Mouse (Mus musculus) hindbrain, embryonic 14.5 days (tissue): Measurements from ENCODE around the gene Fxr1. TPM values are rescaled to one million over a fixed set of nuclear protein-coding genes. Genes with fewer than 3 reads are reported as not detected.

Source experiments
- ATAC-seq: fragments of 200-750 bp; cut with Nextera tagmentation; 2 replicates; pipeline ENCODE4 v1.8.0; 2017; ENCODE audit warnings: moderate number of reproducible peaks, mild to moderate bottlenecking, moderate TSS enrichment, moderate library complexity; ENCODE audit not compliant: low FRiP score
- DNase-seq: peaks from one replicate; pipeline ENCODE4 v3.0.0-alpha.2; 2015; ENCODE audit warnings: low spot score
- H3K27ac ChIP-seq: fragments of 300-500 bp; sonication (generic); 2 replicates; pipeline ENCODE4 v1.5.1; 2014; ENCODE audit warnings: mild to moderate bottlenecking, moderate library complexity
- H3K27me3 ChIP-seq: fragments of 300-500 bp; sonication (generic); 2 replicates; pipeline ENCODE4 v1.6.1; 2014; ENCODE audit warnings: mild to moderate bottlenecking, low read length, mixed read lengths; ENCODE audit not compliant: control insufficient read depth, insufficient read depth
- H3K36me3 ChIP-seq: fragments of 300-500 bp; sonication (generic); replicated peaks from 2 replicates; pipeline ENCODE4 v1.6.1; 2014; ENCODE audit not compliant: control insufficient read depth, insufficient read depth
- H3K4me1 ChIP-seq: fragments of 300-500 bp; sonication (generic); replicated peaks from 2 replicates; pipeline ENCODE4 v1.6.1; 2014; ENCODE audit warnings: antibody characterized with exemption, low read length, mixed read lengths; ENCODE audit not compliant: control insufficient read depth, insufficient read depth
- H3K4me2 ChIP-seq: fragments of 300-500 bp; sonication (generic); replicated peaks from 2 replicates; pipeline ENCODE4 v1.6.1; 2014; ENCODE audit warnings: mild to moderate bottlenecking, moderate library complexity
- H3K4me3 ChIP-seq: fragments of 300-500 bp; sonication (generic); replicated peaks from 2 replicates; pipeline ENCODE4 v1.5.1; 2014; ENCODE audit warnings: mild to moderate bottlenecking, low read length
- H3K9ac ChIP-seq: fragments of 300-500 bp; sonication (generic); 2 replicates; pipeline ENCODE4 v1.6.1; 2014
- H3K9me3 ChIP-seq: fragments of 300-500 bp; sonication (generic); 2 replicates; pipeline ENCODE4 v1.6.1; 2016; ENCODE audit warnings: low read length; ENCODE audit not compliant: control insufficient read depth
- WGBS: fragments of 180-500 bp; shearing (Covaris S2); extraction: QIAGEN DNeasy Blood & Tissue Kit; methylation state at CpG from one replicate; pipeline ENCODE4 v1.1.7; 2014; 5-methylcytosine and 5-hydroxymethylcytosine counted together
- polyA plus RNA-seq: library from polyadenylated mRNA; unstranded; fragments of >200 nt; fragmentation: Nextera tagmentation; extraction: Ambion mirVana; gene quantifications from 2 replicates; pipeline ENCODE4 v1.2.1, GENCODE M21; 2014

Gene Fxr1
- polyA plus RNA-seq, 1 experiment from 2014 or later = 37.4 TPM

DNA sequence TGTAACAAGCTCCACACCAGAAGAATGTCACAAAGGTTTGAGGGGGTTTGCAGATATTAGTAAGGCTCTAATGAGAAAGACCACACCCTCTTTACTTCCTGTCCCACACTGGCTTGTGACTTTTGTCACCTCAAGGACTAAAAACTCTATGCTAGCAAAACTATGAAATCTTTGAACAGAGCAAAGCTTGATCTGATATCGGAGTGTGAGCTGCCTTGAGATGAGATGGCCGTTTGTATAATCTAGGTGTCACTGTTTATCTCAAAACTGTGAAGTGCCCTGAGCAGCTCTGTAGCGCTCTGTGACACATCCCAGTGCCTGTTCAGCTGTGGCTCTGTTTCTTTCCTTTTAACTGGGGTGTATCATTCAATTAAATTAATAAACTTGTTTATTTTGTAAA lies 15.9 kb upstream of the Fxr1 start:
- H3K36me3 ChIP-seq = no peaks in the 10 kb centered on the region

DNA sequence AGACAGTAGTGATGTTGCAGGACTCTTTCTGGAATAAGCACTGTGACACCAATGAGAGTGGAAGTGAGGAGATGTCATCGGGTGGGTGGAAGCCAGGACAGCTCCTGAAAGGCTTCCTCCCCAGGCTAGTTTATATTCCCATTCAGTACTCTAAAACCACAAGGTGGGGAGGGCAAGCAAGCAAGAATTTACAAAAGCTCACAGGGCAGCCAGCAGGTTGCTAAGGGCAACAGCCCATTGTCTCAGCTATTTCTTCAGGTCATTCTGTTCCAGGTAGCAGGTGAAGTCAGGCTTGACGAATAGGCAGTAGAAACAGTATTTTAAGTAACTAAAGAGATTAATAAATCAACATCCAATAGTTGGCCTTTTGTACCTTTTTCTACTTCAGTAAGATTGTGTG lies 13.4 kb upstream of the Fxr1 start:
- WGBS = 27% methylated on average over 2 of the region's 2 CpGs
- no peak overlapping the region for H3K4me2 ChIP-seq
- H3K27ac ChIP-seq = no peak overlapping the region
- H3K4me1 ChIP-seq = no peaks in the 10 kb centered on the region
- H3K4me3 ChIP-seq = no peak overlapping the region
- H3K9ac ChIP-seq = no peak overlapping the region
- H3K27me3 ChIP-seq = no peaks in the 10 kb centered on the region
- no peak for DNase-seq
- H3K9me3 ChIP-seq = no peaks in the 10 kb centered on the region
- ATAC-seq = no peak
- H3K36me3 ChIP-seq = no peaks in the 10 kb centered on the region

More for the DNA sequence above, 15.9 kb upstream of the Fxr1 start:
- DNase-seq (no peak), ATAC-seq (no peak)
- Histone ChIP-seq H3K4me3 (no peak overlapping the region), H3K27ac (no peak overlapping the region), H3K9ac (no peak overlapping the region), H3K27me3 (no peaks in the 10 kb centered on the region), H3K4me2 (no peak overlapping the region), H3K4me1 (no peaks in the 10 kb centered on the region), H3K9me3 (no peaks in the 10 kb centered on the region)
- WGBS = 85% methylated on average over 3 of the region's 3 CpGs

DNA sequence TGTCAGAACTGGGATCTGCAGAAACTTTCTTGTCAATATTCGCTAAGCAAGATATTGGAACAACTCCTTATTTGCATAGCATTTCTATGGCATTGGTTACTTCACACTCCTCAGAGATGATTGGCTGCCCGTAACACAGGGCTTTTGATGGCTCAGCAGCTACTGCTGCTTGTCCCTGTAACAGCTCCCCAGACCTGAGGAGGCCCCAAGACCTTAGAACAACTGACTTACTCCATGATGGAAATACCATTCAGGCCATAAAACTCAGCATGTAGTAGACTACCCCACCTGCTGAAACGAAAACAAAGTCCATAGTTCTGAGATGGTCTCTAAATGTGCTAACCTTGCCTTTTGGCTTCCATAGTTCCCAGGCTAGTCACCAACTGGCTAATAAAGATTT lies 12.9 kb upstream of the Fxr1 start:
- Histone ChIP-seq H3K36me3 (no peaks in the 10 kb centered on the region), H3K4me1 (no peaks in the 10 kb centered on the region), H3K4me3 (no peak overlapping the region), H3K9me3 (no peaks in the 10 kb centered on the region), H3K4me2 (no peak overlapping the region), H3K9ac (no peak overlapping the region), H3K27me3 (no peaks in the 10 kb centered on the region), H3K27ac (no peak overlapping the region)
- DNase-seq (no peak), ATAC-seq (no peak)
- WGBS = 78% methylated on average over 3 of the region's 3 CpGs

DNA sequence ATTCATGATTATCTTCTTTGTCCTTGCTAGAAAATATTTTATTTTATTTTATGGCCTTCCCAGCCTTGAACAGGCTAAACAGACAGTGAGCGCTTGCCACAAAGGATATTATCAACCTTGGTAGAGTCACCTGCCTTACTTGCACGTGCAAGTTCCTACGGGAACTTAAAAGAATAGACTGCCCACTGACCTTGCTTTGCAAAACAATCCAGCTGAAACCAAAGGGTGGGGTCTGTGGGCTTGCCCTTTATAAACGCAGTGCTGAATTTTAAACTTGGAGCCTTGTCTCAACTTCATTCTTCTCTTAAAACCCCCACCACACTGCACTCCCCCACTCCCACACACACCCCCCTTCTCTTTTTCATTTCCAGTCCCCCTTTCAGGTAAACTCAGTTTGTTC lies 12.1 kb upstream of the Fxr1 start:
- Histone ChIP-seq H3K9ac (no peak overlapping the region), H3K36me3 (no peaks in the 10 kb centered on the region), H3K4me1 (no peaks in the 10 kb centered on the region), H3K27ac (no peak overlapping the region), H3K4me2 (no peak overlapping the region), H3K4me3 (no peak overlapping the region), H3K9me3 (no peaks in the 10 kb centered on the region), H3K27me3 (no peaks in the 10 kb centered on the region)
- DNase-seq (no peak), ATAC-seq (no peak)
- WGBS = 52% methylated on average over 4 of the region's 4 CpGs

DNA sequence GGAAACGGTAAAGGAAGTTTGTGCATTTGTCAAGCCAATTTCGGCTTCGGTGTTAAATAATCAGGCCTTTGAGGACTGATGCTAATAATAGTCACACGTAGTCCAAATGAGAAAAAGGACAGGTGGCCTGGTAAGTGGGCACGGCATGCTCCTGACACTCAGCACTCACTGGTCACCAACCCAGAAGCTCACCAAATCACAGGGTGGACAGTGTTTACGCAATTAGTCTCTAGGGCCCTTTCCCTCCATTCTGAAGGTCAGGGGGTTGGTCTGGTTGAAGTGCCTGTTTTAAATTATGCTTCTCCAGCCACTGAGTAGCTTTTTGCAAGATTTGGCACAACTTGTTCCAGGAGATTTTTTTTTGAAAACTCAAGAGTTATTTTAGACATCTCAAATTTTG lies 11.6 kb upstream of the Fxr1 start:
- no peak for ATAC-seq
- WGBS = 81% methylated on average over 6 of the region's 6 CpGs
- H3K27me3 ChIP-seq = no peaks in the 10 kb centered on the region
- no peaks in the 10 kb centered on the region for H3K36me3 ChIP-seq
- no peak for DNase-seq
- no peaks in the 10 kb centered on the region for H3K9me3 ChIP-seq
- H3K27ac ChIP-seq = no peak overlapping the region
- H3K4me3 ChIP-seq = no peak overlapping the region
- no peaks in the 10 kb centered on the region for H3K4me1 ChIP-seq
- H3K4me2 ChIP-seq = no peak overlapping the region
- no peak overlapping the region for H3K9ac ChIP-seq

DNA sequence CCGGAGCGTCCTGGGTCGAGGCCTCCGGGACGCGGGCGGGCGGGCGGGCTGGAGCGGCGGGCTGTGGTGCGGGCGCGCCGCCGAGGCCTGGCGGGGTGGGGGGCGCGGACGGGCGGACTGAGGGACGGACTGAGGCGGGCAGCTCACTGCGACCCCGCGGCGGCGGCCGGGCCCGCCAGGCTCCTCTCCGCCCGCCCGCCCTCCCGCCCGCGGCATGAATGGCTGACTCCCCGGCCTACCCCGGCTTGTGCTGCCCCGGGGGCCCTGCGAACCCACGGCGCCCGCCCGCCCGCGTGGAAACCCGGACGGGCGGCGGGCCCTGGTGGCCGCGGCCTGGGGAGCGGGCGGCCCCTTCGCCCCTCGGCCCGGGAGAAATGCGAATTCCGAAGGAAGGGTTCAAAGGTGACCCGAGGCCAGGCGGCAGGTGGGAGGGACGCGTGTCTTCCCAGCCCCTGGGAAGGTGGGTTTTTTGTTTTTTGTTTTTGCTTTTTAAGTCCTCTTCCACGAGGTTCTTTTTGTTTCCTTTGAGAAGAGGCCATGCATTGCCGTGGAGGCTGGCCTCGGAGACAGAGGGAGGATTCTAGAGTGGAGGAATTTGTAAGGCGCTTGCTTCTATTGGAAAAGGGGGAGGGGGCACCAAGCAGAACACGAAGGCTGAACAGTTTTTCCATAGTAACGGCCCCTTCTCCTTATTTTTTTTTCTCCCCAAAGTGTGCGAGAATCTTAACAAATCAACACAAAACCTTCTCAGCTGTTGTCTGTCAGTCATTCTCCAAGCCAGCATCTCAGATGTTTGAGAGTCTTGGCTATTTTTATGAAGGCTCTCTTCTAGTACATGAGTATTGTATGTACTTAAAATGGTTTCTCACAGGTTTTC lies 877 bp downstream of the Fxr1 start:
- Histone ChIP-seq H3K4me2 (peak overlapping the region; percentile 79), H3K27me3 (no peaks in the 10 kb centered on the region), H3K9ac (peak overlapping the region; percentile 98), H3K27ac (peak overlapping the region; percentile 93), H3K9me3 (no peaks in the 10 kb centered on the region), H3K4me3 (peak overlapping the region; percentile 98), H3K36me3 (no peaks in the 10 kb centered on the region), H3K4me1 (peaks cover 21% of the 10 kb centered on the region)
- ATAC-seq (no peak), DNase-seq (no peak)
- 1% methylated on average over 43 of the region's 70 CpGs for WGBS

DNA sequence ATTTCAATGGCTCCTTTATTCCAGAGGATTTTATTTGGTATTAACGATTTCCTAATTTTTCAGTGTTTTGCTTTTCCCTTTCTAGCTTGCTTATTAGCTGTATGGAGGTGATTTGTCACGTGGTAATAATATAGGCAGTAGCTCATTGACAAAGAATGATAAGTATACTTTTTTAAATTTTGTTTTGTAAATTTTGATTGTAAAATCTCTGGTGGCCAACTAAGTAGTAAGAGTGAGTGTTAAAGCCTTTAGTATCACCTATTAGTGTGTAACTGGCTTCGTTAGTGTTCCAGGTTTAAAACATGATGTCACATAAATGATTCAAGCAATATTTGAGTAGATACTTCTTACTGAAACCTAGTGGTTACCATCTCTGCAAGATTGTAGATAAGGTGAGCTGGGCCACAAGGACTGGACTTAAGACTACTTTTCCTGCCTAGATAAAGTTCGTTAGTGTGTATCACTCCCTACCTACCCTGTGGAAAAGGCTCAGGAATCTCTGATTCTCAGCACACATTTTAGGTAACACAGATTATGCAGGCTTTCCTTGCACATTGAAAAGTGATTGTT lies 1.6 kb downstream of the Fxr1 start:
- H3K36me3 ChIP-seq = no peaks in the 10 kb centered on the region
- H3K4me2 ChIP-seq = peak overlapping the region; percentile 79
- ATAC-seq (no peak), DNase-seq (no peak)
- peak overlapping the region; percentile 98 for H3K9ac ChIP-seq
- peaks cover 21% of the 10 kb centered on the region for H3K4me1 ChIP-seq
- no peaks in the 10 kb centered on the region for H3K27me3 ChIP-seq
- WGBS = 73% methylated on average over 4 of the region's 4 CpGs
- no peaks in the 10 kb centered on the region for H3K9me3 ChIP-seq
- H3K27ac ChIP-seq = no peak overlapping the region
- H3K4me3 ChIP-seq = peak overlapping the region; percentile 98

DNA sequence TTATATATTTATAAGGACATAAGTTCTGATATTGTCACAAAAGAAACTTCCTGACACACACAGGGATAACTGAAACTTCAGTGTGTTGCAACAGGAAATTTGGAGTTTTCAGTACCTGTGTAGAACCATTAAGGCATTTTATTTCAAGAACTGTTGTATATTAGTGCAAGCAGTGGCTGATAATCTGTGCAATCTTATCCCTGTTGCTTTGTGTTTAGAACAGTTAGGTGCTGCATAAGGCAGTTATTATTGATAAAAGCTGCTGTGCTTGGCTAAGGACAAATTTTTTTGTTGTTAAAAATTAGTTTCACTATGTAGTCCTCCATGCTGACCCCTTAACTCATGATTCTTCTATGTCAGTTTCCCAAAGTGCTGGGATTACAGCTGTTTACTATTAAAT lies 9.2 kb downstream of the Fxr1 start:
- Histone ChIP-seq H3K36me3 (no peaks in the 10 kb centered on the region), H3K27ac (no peak overlapping the region), H3K4me2 (no peak overlapping the region), H3K9ac (no peak overlapping the region), H3K4me3 (no peak overlapping the region), H3K4me1 (no peaks in the 10 kb centered on the region), H3K27me3 (no peaks in the 10 kb centered on the region), H3K9me3 (no peaks in the 10 kb centered on the region)
- ATAC-seq = no peak
- no peak for DNase-seq

DNA sequence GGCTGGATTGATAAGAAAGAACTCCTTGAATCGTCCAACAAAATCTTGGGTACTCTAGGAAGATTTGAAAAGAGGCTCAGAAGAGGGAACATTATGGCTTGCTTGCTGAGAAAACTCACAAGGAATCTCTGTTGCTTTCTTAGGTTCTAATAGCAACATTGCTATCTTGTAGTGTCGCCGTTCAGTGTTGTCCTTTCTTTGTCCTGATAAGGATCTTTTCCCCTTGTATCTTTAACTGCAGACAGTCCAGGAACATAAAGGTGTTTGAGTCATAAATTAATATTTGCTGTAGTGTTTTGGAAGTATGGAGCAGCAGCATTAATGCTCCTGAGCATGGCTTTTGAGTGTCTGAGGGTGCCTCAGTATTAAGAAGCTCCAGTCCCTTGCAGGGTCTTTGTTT lies 10.9 kb downstream of the Fxr1 start:
- no peak overlapping the region for H3K9ac ChIP-seq
- H3K4me1 ChIP-seq = no peaks in the 10 kb centered on the region
- H3K9me3 ChIP-seq = no peaks in the 10 kb centered on the region
- H3K27me3 ChIP-seq = no peaks in the 10 kb centered on the region
- no peaks in the 10 kb centered on the region for H3K36me3 ChIP-seq
- H3K27ac ChIP-seq = no peak overlapping the region
- WGBS = 93% methylated on average over 3 of the region's 3 CpGs
- no peak for DNase-seq
- no peak overlapping the region for H3K4me3 ChIP-seq
- ATAC-seq = no peak
- no peak overlapping the region for H3K4me2 ChIP-seq
